Mouse (Mus musculus) hematopoietic stem cell, adult 5-6 weeks (primary cell): Measurements from ENCODE around the gene Cuedc2. TPM values are rescaled to one million over a fixed set of nuclear protein-coding genes. Genes with fewer than 3 reads are reported as not detected.
A peak's percentile ranks its signal among the peaks of the same experiment; 100 is the strongest.

ENCODE experiments used
- ATAC-seq, 2 experiments: fragments of 125-278 bp in 1 of 2; replicated peaks in 1 of 2; 2 replicates each; pipeline ENCODE4 v1.8.0; 2016 to 2017; ENCODE audit warnings: inconsistent platforms in 2 of 2, mild to moderate bottlenecking in 2 of 2, moderate number of reproducible peaks in 2 of 2, low read depth in 1 of 2, moderate TSS enrichment in 1 of 2; ENCODE audit not compliant: low FRiP score in 2 of 2, poor library complexity in 2 of 2, severe bottlenecking in 2 of 2, insufficient read depth in 1 of 2, low TSS enrichment in 1 of 2
- total RNA-seq: library from RNA; stranded (forward); fragments of 172-1452, 232-1000 nt; gene quantifications from 2 replicates; pipeline ENCODE4 v1.2.3, GENCODE M21; 2017

Gene Cuedc2
- total RNA-seq, 1 experiment from 2014 or later: 129 TPM

DNA sequence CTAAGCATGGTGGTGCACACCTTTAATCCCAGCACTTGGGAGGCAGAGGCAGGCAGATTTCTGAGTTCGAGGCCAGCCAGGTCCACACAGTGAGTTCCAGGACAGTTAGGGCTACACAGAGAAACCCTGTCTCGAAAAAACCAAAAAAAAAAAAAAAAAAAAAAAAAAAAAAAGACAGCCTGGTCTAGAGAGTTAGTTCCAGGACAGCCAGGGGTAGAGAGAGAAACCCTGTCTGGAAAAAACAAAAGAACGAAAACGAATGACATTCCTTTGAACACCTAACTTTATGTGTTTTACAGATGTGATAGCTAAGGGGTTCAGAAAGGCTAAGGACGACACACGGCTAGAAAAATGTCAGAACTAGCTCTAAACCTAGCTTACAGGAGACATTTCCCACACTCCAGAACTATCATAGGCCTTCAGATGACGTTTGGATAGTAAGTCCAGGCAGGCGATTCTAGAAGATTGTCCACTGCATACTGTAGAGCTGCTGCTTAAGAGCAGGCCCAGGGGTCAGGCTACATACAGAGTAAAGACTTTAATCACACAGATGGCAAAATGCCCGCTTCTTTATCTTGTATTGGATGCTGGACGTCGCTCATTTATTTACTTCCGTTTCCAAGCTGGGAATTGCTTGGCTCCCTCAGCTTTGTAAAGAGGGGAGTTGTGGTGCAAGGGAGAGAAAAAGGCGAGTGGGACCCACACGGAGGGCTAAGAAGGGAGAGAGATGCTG lies 9.6 kb upstream of the Cuedc2 start:
- ATAC-seq: no peak

DNA sequence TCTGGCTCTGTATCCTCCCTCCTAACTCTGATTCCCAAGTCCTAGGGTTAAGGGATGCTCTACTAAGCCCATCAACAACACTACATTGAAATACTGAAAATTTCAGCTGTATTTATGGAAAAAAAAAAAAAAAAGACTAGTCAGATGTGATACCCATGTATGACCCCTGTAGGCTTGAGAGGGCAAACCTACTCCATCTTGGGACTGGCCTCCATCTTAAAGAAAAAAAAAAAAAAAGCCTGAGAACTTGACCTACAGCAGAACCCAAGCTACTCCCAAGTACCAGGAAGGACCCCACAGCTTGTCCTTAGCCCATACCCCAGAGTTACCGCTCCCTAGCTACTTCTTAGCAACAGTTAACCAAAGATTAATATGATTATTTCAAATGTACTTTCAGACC lies 8.6 kb upstream of the Cuedc2 start:
- ATAC-seq: no peak

DNA sequence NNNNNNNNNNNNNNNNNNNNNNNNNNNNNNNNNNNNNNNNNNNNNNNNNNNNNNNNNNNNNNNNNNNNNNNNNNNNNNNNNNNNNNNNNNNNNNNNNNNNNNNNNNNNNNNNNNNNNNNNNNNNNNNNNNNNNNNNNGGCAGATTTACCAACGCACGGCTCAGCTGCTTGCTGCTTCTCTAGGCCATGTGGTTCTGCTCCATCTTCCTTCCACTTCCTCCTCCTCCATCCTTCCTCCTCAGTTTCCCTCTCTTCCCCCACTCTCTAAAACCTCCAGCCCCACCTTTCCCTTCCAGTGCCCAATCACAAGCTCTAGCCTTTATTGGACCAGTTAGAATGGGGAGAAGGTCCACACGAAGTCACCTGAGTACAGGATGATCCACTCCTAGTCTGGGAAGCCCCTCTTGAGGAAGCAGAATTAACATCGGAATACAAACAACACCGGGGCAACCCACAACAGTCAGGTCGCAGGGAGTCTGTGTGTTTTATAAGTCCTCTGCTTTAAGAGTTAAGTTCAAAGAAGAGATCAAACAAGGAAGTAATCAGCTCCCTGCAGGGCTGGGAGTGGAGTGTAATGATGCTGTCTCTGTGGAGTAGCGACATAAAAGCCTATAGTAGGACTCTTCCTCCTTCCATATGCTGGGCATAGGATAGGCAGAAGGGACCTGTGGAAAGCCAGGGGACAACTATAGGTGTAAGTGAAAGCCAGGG lies 6.4 kb upstream of the Cuedc2 start:
- ATAC-seq: no peak

DNA sequence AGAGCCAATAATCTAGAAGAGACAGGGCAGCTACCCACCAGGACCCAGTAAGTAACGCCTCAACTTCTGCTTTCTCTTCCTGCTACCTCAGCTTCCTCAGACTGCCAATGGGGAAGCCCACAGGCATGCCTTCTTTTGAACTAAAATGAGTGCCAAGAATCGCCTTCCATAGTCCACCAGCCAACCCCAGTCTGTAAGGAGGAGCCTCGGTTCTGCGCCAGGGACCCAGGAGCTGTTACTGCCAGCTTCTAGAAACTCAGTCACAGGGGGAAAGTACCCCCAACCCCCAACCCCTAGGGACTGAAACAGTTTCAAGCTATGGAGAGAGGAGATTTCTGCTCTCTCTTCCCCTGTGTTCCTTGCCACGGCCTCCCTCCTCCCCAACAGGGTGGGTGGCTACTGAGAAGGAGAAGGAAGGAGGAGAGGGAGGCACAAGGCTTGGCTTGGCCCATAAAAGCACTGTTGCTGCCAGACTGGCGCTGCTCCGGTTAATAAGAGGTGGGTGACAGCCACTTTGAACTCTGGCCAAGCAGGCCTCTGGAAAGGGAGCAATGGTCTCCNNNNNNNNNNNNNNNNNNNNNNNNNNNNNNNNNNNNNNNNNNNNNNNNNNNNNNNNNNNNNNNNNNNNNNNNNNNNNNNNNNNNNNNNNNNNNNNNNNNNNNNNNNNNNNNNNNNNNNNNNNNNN lies 927 bp upstream of the Cuedc2 start:
- peak; percentile 80 to 84 for ATAC-seq

DNA sequence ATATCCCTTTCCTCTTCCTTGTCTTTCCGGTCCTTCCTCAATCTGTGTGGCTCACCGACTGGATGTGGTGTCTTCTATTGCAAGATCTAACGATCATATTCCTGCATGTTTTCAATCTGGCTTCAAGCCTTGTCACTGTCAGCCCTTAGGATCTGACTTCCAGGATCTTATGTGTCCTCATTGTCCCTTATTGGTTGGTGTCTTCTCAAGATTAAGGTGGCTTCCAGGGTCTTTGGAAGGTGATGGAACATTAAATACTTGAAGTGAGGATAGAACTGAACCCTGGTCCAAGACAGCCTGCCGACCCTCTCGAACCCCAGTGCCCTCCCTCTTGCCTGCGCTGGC lies 412 bp upstream of the Cuedc2 start:
- peak in 1 of 2 experiments; percentile 4; a peak in 1 of 4 replicates for ATAC-seq

DNA sequence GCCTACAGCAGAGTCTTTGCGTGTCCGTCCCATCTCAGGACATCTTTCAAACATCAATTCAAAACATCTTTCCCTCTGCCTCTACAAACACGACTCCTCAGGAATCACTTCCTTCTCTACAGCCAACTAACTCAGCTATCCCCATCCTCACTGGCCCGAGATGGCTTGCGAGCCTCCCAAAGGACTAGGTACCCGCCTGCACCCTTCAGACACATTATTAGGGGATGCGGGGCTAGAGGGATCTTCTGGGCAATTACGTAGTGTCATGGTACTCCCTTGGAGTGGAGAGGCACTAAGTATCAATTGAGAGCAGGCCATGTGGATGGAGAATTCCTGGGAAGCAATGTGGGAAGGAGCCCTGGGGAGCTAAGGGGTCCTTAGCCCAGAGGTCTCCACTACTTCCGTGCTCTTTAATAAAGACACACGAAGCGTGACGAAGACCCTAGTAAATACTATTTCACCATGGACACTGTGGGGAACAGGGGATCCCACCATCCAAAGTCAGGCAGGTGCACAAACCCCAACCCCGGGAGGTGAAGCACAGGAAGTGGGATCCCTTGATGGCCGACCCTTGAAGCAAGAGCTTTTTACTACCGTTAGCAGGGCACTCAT lies 677 bp downstream of the Cuedc2 start:
- no peak for ATAC-seq

DNA sequence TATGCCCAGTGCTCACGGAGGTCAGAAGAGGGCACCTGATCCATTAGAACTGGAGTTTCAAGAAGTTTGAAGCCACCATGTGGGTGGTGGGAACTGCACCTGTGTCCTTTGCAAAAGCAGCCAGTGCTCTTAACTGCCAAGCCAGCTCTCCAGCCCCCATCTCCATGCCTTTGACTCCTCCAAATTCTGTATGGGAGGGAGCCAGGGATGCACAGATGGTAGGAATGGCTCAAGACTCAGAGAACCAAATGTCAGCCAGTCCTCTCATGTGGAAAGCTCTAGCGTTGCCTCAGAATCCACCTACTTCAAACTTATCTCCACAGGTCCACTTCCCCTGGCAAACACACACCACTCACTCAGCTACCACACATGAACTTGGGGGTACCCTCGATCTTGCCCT lies 4.6 kb downstream of the Cuedc2 start:
- no peak for ATAC-seq

DNA sequence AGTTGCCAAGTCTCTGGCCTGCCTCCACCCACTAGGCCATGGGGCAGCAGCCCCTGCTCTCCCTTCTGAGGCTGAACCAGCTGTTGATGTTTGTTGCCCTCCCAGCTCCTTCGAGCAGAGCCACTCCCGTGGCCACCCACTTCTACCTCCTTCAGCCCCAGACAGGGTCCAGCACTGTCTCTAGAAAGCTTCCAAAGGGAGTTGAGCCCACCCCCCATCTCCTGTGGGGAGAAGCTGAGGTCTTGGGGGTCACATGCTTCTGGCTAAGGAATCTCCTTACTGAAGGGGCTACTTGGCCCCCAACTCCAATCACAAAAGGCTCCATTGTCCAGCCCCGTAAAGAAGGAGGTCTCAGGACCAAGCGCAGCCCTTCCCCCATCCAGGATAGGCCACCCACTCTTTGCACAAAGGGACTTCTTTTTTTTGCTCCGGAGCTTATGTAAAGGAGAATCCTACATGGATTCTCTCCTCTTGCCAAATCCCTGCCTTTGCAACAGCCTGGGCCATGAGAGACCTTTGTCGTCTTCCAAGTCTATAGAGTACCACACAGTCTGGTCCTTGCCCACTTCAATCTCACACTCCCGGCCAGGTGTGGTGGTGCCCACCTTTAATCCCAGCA lies 5.7 kb downstream of the Cuedc2 start:
- ATAC-seq: no peak

DNA sequence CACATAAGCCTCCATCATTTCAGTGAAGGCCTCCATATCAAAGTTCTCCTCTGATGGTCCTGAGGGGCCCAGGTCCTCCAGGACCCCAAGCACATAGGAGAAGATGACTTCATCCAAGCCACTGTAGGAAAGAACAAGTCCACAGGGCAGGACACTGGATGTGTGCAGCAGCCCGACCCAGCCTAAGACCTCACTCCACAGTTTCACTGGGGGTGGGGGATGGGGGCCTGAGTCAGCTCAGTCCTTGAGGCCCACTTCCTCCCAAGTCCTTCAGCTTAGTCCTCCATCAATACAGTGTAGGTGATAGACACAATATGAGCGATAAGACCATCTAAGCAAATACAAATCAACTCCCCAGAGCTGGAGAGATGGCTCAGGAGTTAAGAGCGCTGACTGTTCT lies 6.6 kb downstream of the Cuedc2 start:
- no peak for ATAC-seq

DNA sequence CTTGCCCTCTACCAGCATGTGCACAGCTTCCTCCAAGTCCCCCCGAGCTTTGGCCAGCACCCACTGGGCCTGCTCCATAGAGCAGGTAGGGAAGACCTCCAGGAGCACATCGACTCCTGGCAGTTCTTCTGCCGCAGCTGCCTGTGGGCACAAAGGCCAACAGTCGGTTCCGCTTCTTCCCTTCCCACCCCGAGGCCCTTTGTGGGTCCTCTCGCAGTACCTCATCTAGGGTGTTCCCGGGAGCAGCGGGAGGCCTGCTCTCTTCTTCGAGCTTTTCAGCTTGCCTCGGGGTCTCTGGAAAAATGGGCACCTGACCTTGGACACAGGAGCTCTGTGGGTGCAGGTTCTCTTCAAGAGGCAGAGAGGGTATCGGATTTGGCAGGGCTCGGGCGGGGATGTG lies 7.2 kb downstream of the Cuedc2 start:
- ATAC-seq: no peak

DNA sequence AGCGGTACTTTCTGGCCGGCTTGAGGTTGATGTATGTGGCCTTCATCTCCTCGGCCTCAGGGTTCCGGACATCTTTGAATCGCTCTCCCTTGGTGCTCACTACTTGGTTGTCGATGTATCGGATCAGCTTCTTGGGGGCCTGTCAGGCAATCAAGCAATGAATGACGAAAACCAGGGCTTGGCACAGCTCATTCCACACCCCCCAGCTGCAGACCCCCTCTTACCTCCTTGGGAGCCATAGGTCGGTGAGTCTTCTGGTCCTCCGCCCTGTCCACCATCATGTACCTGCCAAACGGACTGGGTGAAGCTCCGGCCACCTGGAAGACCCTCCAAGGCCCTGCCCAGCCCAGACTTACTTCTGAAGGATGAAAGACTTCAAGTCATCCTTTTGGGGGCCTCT lies 7.8 kb downstream of the Cuedc2 start:
- ATAC-seq: no peak

DNA sequence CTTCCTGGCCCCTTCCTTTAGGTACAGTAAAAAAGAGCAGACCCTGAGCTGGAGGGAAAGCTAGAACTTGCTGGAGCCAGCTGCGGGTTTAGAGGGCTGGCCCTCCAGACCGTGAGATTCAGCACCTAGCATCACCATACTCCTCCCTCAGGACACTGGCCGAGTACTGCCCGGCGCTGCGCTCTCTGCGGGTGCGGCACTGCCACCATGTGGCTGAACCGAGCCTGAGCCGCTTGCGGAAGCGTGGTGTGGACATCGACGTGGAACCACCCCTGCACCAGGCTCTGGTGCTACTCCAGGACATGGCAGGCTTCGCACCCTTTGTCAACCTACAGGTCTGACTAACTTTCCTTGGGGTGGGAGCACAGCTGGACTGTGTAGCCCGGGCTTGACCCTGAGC lies 8.6 kb downstream of the Cuedc2 start:
- peak; percentile 57 to 70 for ATAC-seq

DNA sequence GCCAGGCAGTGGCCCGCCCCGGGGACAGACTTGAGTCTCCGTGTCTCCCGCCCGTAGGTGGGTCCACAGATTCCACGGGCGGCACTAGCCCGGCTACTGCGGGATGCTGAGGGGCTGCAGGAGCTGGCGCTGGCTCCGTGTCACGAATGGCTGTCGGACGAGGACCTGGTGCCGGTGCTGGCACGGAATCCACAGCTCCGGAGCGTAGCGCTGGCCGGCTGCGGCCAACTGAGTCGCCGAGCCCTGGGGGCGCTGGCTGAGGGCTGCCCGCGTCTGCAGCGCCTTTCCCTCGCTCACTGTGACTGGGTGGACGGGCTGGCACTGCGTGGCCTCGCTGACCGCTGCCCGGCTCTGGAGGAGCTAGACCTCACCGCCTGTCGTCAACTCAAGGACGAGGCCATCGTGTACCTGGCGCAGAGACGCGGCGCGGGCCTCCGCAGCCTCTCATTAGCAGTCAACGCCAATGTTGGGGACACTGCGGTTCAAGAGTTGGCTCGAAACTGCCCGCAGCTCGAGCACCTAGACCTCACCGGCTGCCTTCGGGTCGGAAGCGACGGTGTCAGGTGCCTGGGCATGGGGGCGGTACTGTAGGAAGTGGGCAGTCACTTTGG lies 9.4 kb downstream of the Cuedc2 start:
- no peak for ATAC-seq

DNA sequence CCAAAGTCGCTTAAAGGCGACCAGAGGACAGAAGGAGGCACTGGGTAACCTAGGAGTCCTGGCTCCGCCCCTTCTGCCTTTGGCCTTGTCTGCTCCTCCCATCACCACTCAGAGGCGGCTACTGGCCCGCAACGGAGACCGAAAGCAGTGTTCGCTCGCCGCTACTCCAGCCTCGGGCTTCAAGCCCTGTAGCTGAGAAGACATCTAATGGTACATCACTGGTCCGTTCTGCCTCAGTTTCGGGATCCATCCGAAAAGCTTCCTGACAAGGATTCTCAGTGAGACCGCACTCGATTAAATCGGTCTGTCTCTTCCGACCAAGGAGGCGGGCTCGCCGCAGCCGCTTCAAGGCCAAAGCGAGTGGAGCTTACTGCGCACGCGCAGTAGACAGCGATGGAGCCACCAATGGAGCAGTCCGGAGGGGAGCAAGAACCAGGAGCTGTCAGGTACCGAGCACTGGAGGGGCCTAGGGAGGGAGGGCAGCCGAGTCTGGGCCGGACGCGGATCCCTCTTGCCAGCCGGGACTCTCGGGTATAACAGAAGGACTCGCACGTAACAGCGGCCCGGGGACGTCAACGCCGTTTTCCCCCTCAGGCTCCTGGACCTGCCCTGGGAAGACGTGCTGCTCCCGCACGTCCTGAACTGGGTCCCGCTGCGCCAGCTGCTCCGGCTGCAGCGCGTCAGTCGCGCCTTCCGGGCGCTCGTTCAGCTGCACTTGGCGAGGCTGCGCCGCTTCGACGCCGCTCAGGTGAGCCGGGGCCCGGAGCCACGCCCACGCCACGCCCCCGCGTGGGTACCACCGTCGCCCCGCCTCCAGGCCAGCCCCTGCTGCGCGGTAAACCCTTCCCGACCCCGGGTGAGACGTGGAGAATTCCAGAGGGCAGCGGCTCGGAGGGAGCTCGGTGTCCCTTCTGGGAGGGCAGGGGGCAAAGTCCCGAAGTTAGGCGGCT lies 10.1 kb downstream of the Cuedc2 start, which contains the start of gene Fbxl15:
Gene Fbxl15 (plus strand): TSS at position 104 of the 950 bp plus-strand sequence.
- ATAC-seq: peak; percentile 76 to 79

DNA sequence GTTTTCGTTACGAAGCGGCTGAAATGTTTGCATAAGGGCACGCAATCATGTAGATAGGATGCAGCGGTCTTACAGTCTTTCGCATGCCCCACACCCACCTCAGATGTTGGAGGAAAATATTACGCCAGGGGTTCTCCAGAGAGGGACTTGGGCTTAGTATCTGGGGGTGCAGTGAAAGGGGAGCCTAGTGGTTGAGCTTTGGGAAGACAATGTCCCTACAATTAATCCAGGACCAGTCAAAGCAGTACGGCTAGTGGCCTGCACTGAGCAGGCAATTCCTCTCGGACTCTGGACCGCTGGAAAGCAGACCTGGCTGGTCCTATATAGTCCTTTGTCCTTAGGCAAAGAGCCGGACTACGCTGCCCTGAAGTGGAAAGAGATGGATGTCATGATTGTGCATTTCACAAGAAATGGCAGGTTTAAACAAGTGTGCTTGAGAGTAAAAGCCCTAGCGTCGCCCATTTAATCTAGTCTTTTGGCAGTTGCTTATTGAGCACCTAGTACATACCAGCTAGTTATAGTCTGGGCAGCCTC lies 10.9 kb downstream of the Cuedc2 start:
- no peak for ATAC-seq

DNA sequence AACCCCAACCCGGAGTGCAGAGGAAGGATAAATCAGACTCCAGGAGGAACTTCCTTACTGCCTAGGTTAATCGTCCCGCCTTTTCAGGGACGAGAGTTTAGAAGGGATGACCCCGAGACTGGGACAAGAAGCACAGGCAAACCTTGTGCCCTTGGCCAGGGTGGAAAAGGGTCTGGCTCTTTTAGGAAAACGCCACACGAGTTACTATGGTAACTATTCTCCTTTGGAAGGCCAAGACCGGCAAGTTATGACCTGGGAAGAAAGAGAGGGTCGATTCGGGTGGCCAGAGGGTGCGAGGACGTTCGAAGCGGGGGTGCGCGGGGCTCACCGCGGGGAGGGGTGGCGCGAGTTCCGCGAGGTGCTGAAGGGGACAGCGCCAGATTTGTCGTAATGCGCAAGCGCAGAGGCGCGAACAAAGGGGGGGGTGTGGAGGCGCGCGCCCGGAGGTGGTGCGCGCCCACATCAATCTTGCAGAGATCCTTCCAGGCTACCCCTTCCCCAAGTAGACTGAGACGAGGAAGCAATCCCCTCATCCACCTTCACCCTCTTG lies 11.7 kb downstream of the Cuedc2 start, which contains the start of gene Psd:
Gene Psd (minus strand): TSS at position 401 of the 550 bp plus-strand sequence.
- no peak for ATAC-seq
